Mouse (Mus musculus): Measurements from ENCODE around the gene Nos1.

Gene Nos1

DNA sequence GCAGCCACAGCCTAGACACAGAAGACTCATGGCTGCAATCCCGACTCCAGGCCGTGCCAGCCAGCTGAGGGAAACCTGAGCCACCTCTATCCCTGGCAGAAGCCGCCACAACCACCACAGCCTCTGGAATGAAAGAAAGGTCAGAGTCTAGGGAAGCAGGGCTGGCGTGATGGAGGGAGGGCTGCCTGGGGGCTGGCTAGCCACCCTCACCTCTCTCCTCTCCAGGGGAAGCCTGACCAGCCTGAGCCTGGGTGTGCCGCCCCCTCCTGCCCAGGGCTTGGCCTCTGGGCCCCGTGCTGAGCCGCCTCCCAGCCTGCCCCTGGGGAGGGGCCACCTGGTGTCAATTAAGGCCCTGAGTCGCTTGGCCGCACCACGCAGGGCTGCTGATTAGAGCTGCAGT is at the start of gene Nos1:
Gene Nos1, plus strand, starts transcription at position 352 of the 400 bp plus-strand sequence.
- DNase-seq (ENCODE audit: low spot score in 2 of 2) = no peak

GRCm38 (mm10) chr5:117731311-117731710 is 49.5 kb upstream of the Nos1 start:
- DNase-seq (ENCODE audit: low spot score in 2 of 2) = no peak

DNA sequence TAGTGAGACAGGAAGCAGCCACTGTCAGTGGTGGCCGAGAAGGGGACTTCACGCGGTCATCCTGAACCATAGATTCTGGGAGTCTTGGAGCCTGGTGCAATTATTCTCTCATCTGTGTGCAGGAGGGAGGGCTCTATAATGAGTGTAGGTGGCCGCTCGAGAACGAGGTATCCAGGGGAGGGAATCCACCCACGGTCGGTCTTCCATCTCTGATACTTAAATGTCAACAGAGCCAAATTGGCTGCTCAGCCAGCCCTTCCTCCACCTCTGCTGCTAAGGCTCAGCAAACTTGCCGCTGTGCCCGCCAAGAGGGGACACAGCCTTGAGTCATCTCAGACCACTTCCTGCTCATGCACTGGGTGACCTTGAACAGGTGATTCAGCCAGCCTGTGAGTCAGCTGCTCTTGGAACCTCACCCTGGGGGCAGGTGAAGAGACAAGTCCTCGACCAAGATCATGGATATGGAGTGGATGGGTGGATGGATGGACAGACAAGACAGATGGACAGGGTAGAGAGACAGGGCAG is 36.1 kb upstream of the Nos1 start:
- DNase-seq (ENCODE audit: low spot score in 2 of 2) = peak in 1 of 2 experiments; percentile 34

- DNase-seq (ENCODE audit: low spot score in 2 of 2) = no peak
These were observed 31.5 kb upstream of the Nos1 start for GRCm38 (mm10) chr5:117749353-117749752.

DNA sequence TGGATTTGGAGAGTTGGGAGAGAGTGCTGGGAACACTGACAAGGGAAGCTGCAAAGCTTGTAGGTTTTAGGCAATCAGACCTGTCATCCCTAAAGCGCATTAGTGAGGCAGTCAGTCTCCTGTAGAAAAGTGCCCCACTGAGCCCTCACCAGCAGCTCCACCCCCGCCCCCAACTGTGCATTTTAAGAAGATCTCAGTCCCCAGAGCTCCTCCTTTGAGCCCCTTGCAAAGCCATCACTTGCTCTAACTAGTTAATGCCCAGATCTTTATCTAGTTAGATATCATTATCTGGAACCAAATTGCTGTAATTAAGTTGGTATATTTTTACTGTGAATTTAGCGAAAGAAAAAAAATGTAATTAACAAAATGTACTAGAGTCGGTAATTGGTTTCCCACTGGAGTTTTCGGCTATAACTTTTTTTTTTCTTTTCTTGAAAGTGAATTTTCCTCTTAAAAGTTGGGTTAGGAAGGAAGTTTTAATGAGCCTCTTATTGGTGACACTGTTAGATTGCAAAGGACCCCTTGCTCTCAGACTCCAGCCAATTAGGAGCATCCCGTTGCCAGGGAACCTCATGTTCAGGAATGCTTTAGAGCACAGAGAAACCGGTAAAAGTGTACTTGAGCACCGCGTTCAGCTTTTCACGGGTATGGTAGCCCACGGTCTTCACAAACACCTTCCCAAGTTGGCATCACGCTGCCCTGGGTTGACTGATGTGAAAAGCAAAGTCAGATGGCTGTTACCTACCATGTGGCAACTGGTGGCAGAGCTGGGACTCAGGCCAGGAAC is 22.9 kb upstream of the Nos1 start:
- no peak for DNase-seq (ENCODE audit: low spot score in 2 of 2)

GRCm38 (mm10) chr5:117761181-117761832 is 19.5 kb upstream of the Nos1 start:
- no peak for DNase-seq (ENCODE audit: low spot score in 2 of 2)

GRCm38 (mm10) chr5:117764496-117764895 is 16.3 kb upstream of the Nos1 start:
- DNase-seq (ENCODE audit: low spot score in 2 of 2) = no peak

- no peak for DNase-seq (ENCODE audit: low spot score in 2 of 2)
These were observed 1.7 kb upstream of the Nos1 start for GRCm38 (mm10) chr5:117779175-117779574.

GRCm38 (mm10) chr5:117781178-117781577 is 346 bp downstream of the Nos1 start:
- no peak for DNase-seq (ENCODE audit: low spot score in 2 of 2)

DNA sequence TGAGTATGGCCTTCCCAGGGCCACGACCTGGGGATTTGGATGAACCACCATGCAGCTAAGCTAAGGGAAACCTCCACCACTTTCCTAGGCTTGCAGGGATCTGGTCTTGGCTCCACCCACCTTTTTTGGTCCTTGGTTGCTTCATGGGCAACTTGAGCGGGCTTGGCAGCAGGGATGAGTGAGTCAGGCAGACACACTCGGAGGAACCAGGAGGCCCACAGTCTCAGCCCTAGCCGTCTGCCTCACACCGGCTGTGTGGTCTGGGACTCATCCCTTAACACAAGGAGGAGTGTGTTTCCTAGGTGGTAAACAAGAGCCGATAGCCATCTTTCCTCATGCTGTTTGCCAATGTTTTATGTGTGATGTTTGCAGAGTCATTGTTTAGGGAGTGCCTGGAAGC is 9.2 kb downstream of the Nos1 start:
- DNase-seq (ENCODE audit: low spot score in 2 of 2) = peak in 1 of 2 experiments; percentile 47

GRCm38 (mm10) chr5:117791875-117792274 is 11.0 kb downstream of the Nos1 start:
- DNase-seq (ENCODE audit: low spot score in 2 of 2) = peak in 1 of 2 experiments; percentile 17

DNA sequence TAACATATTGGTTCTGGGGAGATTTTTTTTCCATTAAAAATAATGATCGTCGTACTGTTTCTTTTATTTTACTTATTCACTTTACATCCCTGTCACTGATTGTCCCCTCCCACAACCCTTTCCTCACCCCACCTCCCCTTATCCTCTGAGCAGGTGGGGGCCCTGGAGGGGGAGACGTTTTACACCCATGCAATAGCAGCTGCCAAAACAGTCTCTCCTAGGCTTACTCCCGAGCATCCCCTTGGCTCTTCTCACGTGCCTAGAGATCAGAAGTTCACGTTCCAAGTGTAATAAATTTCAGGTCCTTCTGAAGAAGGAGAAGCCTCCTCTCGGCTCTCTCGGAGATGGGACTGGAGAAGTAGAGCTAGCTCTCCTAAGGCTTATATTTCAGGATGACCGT is 20.0 kb downstream of the Nos1 start:
- DNase-seq (ENCODE audit: low spot score in 2 of 2) = no peak

DNA sequence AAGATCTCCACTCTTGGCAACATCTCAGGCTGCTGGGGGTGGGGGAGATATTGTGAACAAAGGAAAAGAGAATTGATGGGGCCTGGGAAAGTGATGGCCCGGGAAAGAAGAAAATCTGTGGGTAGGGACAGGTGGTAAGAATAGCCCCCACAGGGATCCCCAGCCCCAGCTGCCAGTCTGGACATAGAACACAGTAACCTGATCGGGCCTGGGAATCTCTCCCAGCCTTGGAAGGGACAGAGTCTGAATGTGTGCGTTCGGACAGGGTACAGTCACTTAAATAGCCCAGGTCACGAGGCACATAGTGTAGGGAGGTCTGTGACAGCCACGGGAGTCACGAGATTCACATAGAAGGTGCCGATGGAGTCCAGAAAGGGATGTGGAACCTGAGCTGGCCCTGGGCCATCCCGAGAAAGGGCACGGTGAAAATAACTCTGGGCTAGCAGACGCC is 21.3 kb downstream of the Nos1 start:
- no peak for DNase-seq (ENCODE audit: low spot score in 2 of 2)

- DNase-seq (ENCODE audit: low spot score in 2 of 2) = no peak
These were observed 22.7 kb downstream of the Nos1 start for GRCm38 (mm10) chr5:117803551-117803950.

DNA sequence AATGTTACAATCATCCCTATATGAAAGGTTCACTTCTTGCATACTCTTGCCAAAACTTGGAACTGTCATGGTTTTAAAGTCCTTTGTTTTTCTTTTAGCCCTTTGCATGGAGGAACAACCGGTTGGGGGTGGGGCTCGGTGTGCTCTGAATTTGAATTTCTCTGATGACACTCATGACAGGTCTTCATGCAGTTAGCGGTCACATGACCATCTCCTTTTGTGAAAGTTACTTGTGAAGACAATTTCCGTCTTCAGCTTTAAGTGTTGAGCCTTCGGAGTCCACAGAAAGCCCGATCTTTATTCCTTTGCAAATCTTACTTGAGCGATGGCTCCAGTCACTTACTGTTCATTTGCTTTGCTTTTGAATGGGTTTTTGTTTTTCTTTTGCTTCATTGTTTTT is 30.1 kb downstream of the Nos1 start:
- no peak for DNase-seq (ENCODE audit: low spot score in 2 of 2)

- DNase-seq (ENCODE audit: low spot score in 2 of 2) = no peak
These were observed 38.0 kb downstream of the Nos1 start for GRCm38 (mm10) chr5:117818800-117819199.

DNA sequence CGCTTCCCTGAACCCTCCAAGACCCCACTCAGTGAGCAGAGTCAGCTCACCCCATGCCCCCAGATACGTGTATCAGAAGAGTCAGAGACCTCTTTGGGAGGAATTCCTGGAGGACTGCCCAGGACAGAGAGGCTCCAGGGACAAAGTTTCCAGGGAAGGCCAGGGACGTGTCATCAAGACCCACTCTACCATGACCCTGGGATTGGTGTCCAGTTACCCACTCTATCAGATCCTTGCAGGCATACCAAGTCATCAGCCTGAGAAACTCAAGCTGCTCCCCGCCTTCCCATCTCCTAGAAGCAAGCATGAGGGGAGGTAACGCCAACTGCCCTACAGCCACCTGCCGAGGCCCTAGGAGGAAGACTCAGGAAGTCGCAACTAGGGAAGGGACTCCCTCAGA is 39.6 kb downstream of the Nos1 start:
- DNase-seq (ENCODE audit: low spot score in 2 of 2) = no peak

DNA sequence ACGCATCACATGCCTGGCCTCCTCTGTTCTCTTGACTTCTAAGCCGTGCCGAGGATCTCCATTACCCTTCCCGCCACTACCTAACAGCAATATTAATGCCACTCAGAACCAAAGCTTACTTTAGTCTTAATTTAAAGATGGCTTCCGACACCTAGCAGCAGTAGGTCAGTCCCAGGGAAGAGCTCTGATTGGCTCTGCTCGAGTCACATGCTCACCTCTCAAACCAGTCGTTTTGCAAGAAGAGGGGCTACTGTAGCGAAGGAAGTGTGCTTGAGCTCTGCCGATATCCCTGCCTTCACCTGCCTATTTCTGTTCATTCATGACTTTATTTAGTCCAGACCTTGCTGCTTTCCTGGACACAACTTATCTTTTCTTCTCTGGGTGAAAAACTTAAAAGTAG is 43.0 kb downstream of the Nos1 start:
- no peak for DNase-seq (ENCODE audit: low spot score in 2 of 2)

- DNase-seq (ENCODE audit: low spot score in 2 of 2) = no peak
These were observed 43.7 kb downstream of the Nos1 start for GRCm38 (mm10) chr5:117824486-117824885.

- no peak for DNase-seq (ENCODE audit: low spot score in 2 of 2)
These were observed 44.5 kb downstream of the Nos1 start for GRCm38 (mm10) chr5:117825336-117825735.

DNA sequence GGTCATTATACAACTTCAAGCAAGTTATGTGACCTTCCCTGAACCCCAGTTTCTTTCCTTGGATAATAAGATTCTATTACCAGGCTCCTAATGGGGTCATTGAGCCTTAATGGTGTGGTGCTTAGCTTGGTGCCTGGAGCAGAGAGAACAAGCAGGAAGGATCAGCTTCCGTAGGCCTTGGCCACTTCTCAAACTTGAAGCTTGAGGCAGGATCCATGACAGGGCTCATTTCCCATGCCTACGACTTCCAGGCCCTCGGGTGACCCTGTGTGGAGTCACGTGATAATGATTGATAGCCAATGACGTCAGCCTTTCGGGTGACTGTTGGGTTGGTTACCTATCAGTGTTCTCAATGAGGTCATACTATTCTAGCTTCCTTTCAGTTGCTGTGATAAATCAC is 46.5 kb downstream of the Nos1 start:
- no peak for DNase-seq (ENCODE audit: low spot score in 2 of 2)

DNA sequence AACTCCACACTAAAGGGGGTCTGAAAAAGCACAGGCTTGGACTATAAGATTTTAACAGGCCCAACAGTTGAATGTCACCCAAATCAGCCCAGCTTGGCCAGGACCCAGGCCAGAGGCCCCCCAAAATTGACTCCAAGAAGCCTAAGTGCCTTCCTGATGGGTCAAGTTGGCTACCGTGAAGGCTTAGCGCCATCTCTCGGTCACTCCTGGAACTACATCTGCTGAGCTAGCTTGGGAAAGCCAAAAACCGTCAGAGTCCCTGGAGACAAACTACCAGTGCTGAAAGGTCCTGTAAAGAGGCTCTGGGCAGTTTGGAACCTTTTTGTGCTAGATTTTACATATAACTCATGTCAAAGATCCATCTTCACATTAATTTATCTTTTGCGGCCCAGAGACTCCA is 56.1 kb downstream of the Nos1 start:
- peak in 1 of 2 experiments; percentile 73 for DNase-seq (ENCODE audit: low spot score in 2 of 2)

DNA sequence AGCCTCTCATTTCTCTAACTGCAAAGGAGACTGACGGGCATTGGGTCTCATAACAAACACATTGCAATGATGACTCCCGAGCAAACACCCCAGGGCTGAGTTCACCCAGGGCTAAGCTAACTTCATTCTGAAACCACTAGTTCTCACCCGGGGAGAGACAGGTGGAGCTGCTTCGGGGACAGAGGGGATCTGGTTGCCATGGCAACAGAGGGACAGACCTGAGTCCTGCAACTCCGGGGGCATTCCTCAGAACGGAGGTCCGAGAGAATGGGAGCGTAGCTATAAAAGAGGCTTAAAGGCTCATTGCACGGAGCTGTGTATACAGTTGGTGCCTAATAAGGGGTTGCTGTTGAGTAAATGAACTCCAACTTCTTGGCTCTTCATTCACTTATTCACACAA is 56.9 kb downstream of the Nos1 start:
- no peak for DNase-seq (ENCODE audit: low spot score in 2 of 2)

Data from left cerebral cortex, adult 9 months (tissue).